Comparison of ENCODE assay signal across 11 mouse cellular contexts in genomic region chr2:84961300-84961699, GRCm38 (mm10). TPM values are rescaled to one million over a fixed set of nuclear protein-coding genes. Genes with fewer than 3 reads are reported as not detected.
DNase-seq lines count a peak whose midpoint lies in the region; ATAC-seq and TF ChIP-seq lines count a peak whose summit lies in the region.
"Had no signal": no experiment of that assay in that cellular context is flagged by ENCODE, and none has a peak within 500 bp of the region (broad histone marks: within the 10 kb centered on the region; RNA-seq: fewer than 3 reads in every experiment).

No protein-coding gene starts in this region.

- 49% methylated on average over 2 of the region's 2 CpGs for whole genome bisulfite sequencing in embryonic facial prominence, embryonic 14.5 days
- 71% methylated on average over 2 of the region's 2 CpGs for WGBS in embryonic facial prominence, embryonic 10.5 days
- 42% methylated on average over 2 of the region's 2 CpGs for WGBS in intestine, postnatal 0 days

- no peak overlapping the region for H3K27ac ChIP-seq in embryonic facial prominence, embryonic 14.5 days (replicated peaks; ENCODE audit: low read depth, low read length)
- no peak overlapping the region for H3K27ac ChIP-seq in embryonic facial prominence, embryonic 10.5 days (replicated peaks)
- H3K27ac ChIP-seq in embryonic fibroblast, embryonic 13.5 days (ENCODE audit: insufficient read depth, low read length), result 0 out of 2 replicates have a peak overlapping the region, but pooled peaks have one; percentile 63
- H3K27ac ChIP-seq in intestine, postnatal 0 days (ENCODE audit: low read depth, low read length), result no peak overlapping the region
- H3K27ac ChIP-seq: limb, embryonic 15.5 days had no signal

- no peak overlapping the region for H3K4me2 ChIP-seq in embryonic facial prominence, embryonic 14.5 days (ENCODE audit: low read depth, low read length)
- H3K4me2 ChIP-seq in intestine, postnatal 0 days (replicated peaks; ENCODE audit: low read depth), result no peak overlapping the region
- H3K4me2 ChIP-seq: limb, embryonic 15.5 days had no signal

- H3K4me3 ChIP-seq in embryonic facial prominence, embryonic 14.5 days (ENCODE audit: low read depth, low read length), result no peak overlapping the region
- H3K4me3 ChIP-seq in embryonic facial prominence, embryonic 10.5 days, result no peak overlapping the region
- no peak overlapping the region for H3K4me3 ChIP-seq in embryonic fibroblast, embryonic 13.5 days (ENCODE audit: insufficient read depth, low read length)
- H3K4me3 ChIP-seq in intestine, postnatal 0 days (ENCODE audit: low read depth, low read length), result no peak overlapping the region
- H3K4me3 ChIP-seq: limb, embryonic 15.5 days had no signal

- H3K27me3 ChIP-seq in embryonic facial prominence, embryonic 14.5 days (replicated peaks; ENCODE audit: control insufficient read depth, insufficient read depth, low read length), result no peaks in the 10 kb centered on the region
- H3K27me3 ChIP-seq in embryonic facial prominence, embryonic 10.5 days (replicated peaks; ENCODE audit: low read depth, poor library complexity, severe bottlenecking), result no peaks in the 10 kb centered on the region
- H3K27me3 ChIP-seq in intestine, postnatal 0 days (replicated peaks; ENCODE audit: control insufficient read depth, insufficient read depth, low read length), result no peaks in the 10 kb centered on the region
- H3K27me3 ChIP-seq: limb, embryonic 15.5 days had no signal

- H3K36me3 ChIP-seq in embryonic facial prominence, embryonic 14.5 days (ENCODE audit: control insufficient read depth, insufficient read depth, low read length), result peaks cover 18% of the 10 kb centered on the region
- peaks cover 23% of the 10 kb centered on the region for H3K36me3 ChIP-seq in embryonic facial prominence, embryonic 10.5 days (replicated peaks)
- peaks cover 15% of the 10 kb centered on the region for H3K36me3 ChIP-seq in intestine, postnatal 0 days (ENCODE audit: control insufficient read depth, insufficient read depth)

- no peak for ATAC-seq in embryonic facial prominence, embryonic 14.5 days (ENCODE audit: low read depth)
- peak; percentile 91 for ATAC-seq in intestine, postnatal 0 days
- ATAC-seq: forebrain, postnatal 0 days had no signal

- TF ChIP-seq POLR2A in embryonic fibroblast, embryonic 13.5 days (IDR thresholded peaks at IDR 0.05; ENCODE audit: low read depth, low read length), result no peak

- TF ChIP-seq CTCF in embryonic fibroblast, embryonic 13.5 days (IDR thresholded peaks at IDR 0.05; ENCODE audit: borderline replicate concordance, insufficient read depth, low read length), result no peak
- TF ChIP-seq CTCF in intestine, postnatal 0 days (IDR thresholded peaks at IDR 0.05; ENCODE audit: low read depth), result peak; percentile 49

- no peak overlapping the region for H3K9ac ChIP-seq in embryonic facial prominence, embryonic 14.5 days (ENCODE audit: low read depth, low read length)
- no peak overlapping the region for H3K9ac ChIP-seq in intestine, postnatal 0 days (ENCODE audit: low read depth, low read length)
- H3K9ac ChIP-seq: forebrain, postnatal 0 days; limb, embryonic 15.5 days had no signal

- H3K9me3 ChIP-seq in embryonic facial prominence, embryonic 14.5 days (ENCODE audit: control insufficient read depth, low read length), result no peaks in the 10 kb centered on the region
- H3K9me3 ChIP-seq in embryonic facial prominence, embryonic 10.5 days, result no peaks in the 10 kb centered on the region
- H3K9me3 ChIP-seq in intestine, postnatal 0 days (ENCODE audit: control insufficient read depth), result no peaks in the 10 kb centered on the region
- H3K9me3 ChIP-seq: limb, embryonic 15.5 days had no signal

- DNase-seq in embryonic facial prominence, embryonic 14.5 days (ENCODE audit: low spot score), result peak; percentile 38
- no peak for DNase-seq in embryonic facial prominence, embryonic 10.5 days (ENCODE audit: low spot score)
- peak; percentile 70 for DNase-seq in lung, postnatal 10 days
- no peak for DNase-seq in layer of hippocampus, adult 8-10 months (ENCODE audit: low spot score in 2 of 2)
- no peak for DNase-seq in cerebellum, postnatal 36 days
- no peak for DNase-seq in right cerebral cortex, adult 18-20 months
- DNase-seq: forebrain, postnatal 0 days had no signal

- no peaks in the 10 kb centered on the region for H3K4me1 ChIP-seq in embryonic facial prominence, embryonic 14.5 days (ENCODE audit: control insufficient read depth, insufficient read depth, low read length)
- H3K4me1 ChIP-seq in embryonic facial prominence, embryonic 10.5 days, result peaks cover 8% of the 10 kb centered on the region
- H3K4me1 ChIP-seq in embryonic fibroblast, embryonic 13.5 days (ENCODE audit: control insufficient read depth, insufficient read depth, low read length), result no peaks in the 10 kb centered on the region
- H3K4me1 ChIP-seq in intestine, postnatal 0 days (replicated peaks; ENCODE audit: control insufficient read depth, insufficient read depth, low read length), result no peaks in the 10 kb centered on the region; the same call in 1 of the 2 replicates
- H3K4me1 ChIP-seq: limb, embryonic 15.5 days had no signal

RNA-seq across cellular contexts. Expression of gene Prg2, which starts 19.0 kb away (rescaled TPM):
- 0.34 TPM in 1 of 2 replicates, not detected in the other for polyA plus RNA-seq in embryonic facial prominence, embryonic 14.5 days (2014; fragmentation: Nextera tagmentation; extraction: Ambion mirVana)
- polyA plus RNA-seq in embryonic facial prominence, embryonic 10.5 days (2016; fragmentation: Nextera tagmentation; extraction: Ambion mirVana), result 0.30 TPM in 1 of 2 replicates, not detected in the other
- polyA plus RNA-seq in embryonic fibroblast, embryonic 13.5 days (2011; ENCODE audit: insufficient read length, low read depth, missing spikeins), result not detected in 2 replicates
- not detected in 2 replicates for polyA plus RNA-seq in intestine, postnatal 0 days (2015; fragmentation: Nextera tagmentation; extraction: Ambion mirVana)
- not detected for total RNA-seq in layer of hippocampus, adult 8-10 months (2022)
- total RNA-seq: forebrain, postnatal 0 days had no signal
- polyA plus RNA-seq: forebrain, postnatal 0 days had no signal

RNA-seq across cellular contexts. Expression of gene Slc43a3, which starts 24.9 kb away (rescaled TPM):
- polyA plus RNA-seq in embryonic facial prominence, embryonic 14.5 days (2014; fragmentation: Nextera tagmentation; extraction: Ambion mirVana), result 36.6 and 38.8 TPM in 2 replicates
- 29.5 and 30.8 TPM in 2 replicates for polyA plus RNA-seq in embryonic facial prominence, embryonic 10.5 days (2016; fragmentation: Nextera tagmentation; extraction: Ambion mirVana)
- polyA plus RNA-seq in embryonic fibroblast, embryonic 13.5 days (2011; ENCODE audit: insufficient read length, low read depth, missing spikeins), result 25.5 and 26.0 TPM in 2 replicates
- polyA plus RNA-seq in intestine, postnatal 0 days (2015; fragmentation: Nextera tagmentation; extraction: Ambion mirVana), result 42.5 and 48.0 TPM in 2 replicates
- total RNA-seq in layer of hippocampus, adult 8-10 months (2022), result 1 to 10 TPM in 3 of 4 experiments, not detected in 1; 1.1 to 3.1 (median 2.1) TPM

RNA-seq across cellular contexts. Expression of gene Prg3, which starts 26.7 kb away (rescaled TPM):
- polyA plus RNA-seq in embryonic facial prominence, embryonic 14.5 days (2014; fragmentation: Nextera tagmentation; extraction: Ambion mirVana), result not detected in 2 replicates
- polyA plus RNA-seq in embryonic facial prominence, embryonic 10.5 days (2016; fragmentation: Nextera tagmentation; extraction: Ambion mirVana), result not detected in 2 replicates
- polyA plus RNA-seq in embryonic fibroblast, embryonic 13.5 days (2011; ENCODE audit: insufficient read length, low read depth, missing spikeins), result not detected in 2 replicates
- polyA plus RNA-seq in intestine, postnatal 0 days (2015; fragmentation: Nextera tagmentation; extraction: Ambion mirVana), result not detected in 2 replicates
- not detected for total RNA-seq in layer of hippocampus, adult 8-10 months (2022)
- total RNA-seq: forebrain, postnatal 0 days had no signal
- polyA plus RNA-seq: brain, embryonic 14.5 days; forebrain, postnatal 0 days; limb, embryonic 15.5 days had no signal

Comparison
In these comparisons a context has a peak if more than half of its experiments do, and no peak if none do; other contexts are left out.
1. DNase-seq: peak in embryonic facial prominence, embryonic 14.5 days (single experiment) and lung, postnatal 10 days (single experiment); none in embryonic facial prominence, embryonic 10.5 days (single experiment), layer of hippocampus, adult 8-10 months (0 of 2), cerebellum, postnatal 36 days (0 of 2) and right cerebral cortex, adult 18-20 months (single experiment).